Mouse (Mus musculus): Measurements from ENCODE around the gene Maip1. TPM values are rescaled to one million over a fixed set of nuclear protein-coding genes. Genes with fewer than 3 reads are reported as not detected.

Gene Maip1
- total and polyA plus RNA-seq, 3 experiments: 6.4 to 11.2 (median 10.4) TPM

GRCm38 (mm10) chr1:57400877-57401276, 5.3 kb upstream of the Maip1 start:
- H3K36me3 ChIP-seq (ENCODE audit: control insufficient read depth, insufficient read depth, low read length): peaks cover 2% of the 10 kb centered on the region; the same call in 1 of the 2 replicates
- DNase-seq: no peak
- no peak overlapping the region for H3K27ac ChIP-seq
- H3K4me1 ChIP-seq (ENCODE audit: control insufficient read depth, insufficient read depth, low read length): no peaks in the 10 kb centered on the region
- 87% methylated on average over 2 of the region's 2 CpGs for WGBS
- H3K9ac ChIP-seq (ENCODE audit: low read depth, low read length): no peak overlapping the region
- no peak overlapping the region for H3K4me3 ChIP-seq
- intact Hi-C loops (cut with DNase I): no loop called here
- no peaks in the 10 kb centered on the region for H3K27me3 ChIP-seq (ENCODE audit: control insufficient read depth, insufficient read depth, low read length)
- TF ChIP-seq CTCF (IDR thresholded peaks at IDR 0.05) (no peak), POLR2A (IDR thresholded peaks at IDR 0.05; ENCODE audit: insufficient read depth, low read depth, low read length) (no peak), EP300 (IDR thresholded peaks at IDR 0.05; ENCODE audit: insufficient read depth, low read depth, low read length) (no peak)
- no peaks in the 10 kb centered on the region; the same call in 1 of the 2 replicates for H3K79me2 ChIP-seq (replicated peaks; ENCODE audit: control insufficient read depth, insufficient read depth, low read length)

DNA sequence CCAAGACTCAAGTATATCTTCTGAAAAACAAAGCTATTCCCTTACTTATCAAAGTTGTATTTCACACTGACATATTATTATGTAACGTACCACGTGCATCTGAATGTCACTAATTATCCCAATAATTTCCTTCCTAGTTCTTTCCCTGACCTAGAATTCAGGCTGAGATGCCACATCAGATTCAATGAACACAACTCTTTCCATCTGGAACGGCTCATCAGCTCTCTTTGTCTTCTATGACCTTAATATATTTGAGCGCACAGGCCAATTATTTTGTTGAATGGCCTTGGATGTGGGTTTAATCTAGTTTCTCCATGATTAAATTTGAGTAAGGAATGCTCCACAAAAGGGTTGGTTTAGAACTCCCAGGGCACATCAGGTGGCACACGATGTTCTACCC, 4.0 kb upstream of the Maip1 start:
- Histone ChIP-seq H3K4me1 (ENCODE audit: control insufficient read depth, insufficient read depth, low read length) (no peaks in the 10 kb centered on the region), H3K27ac (no peak overlapping the region), H3K79me2 (replicated peaks; ENCODE audit: control insufficient read depth, insufficient read depth, low read length) (no peaks in the 10 kb centered on the region; the same call in 1 of the 2 replicates), H3K36me3 (ENCODE audit: control insufficient read depth, insufficient read depth, low read length) (no peaks in the 10 kb centered on the region; the same call in 1 of the 2 replicates), H3K9ac (ENCODE audit: low read depth, low read length) (no peak overlapping the region), H3K27me3 (ENCODE audit: control insufficient read depth, insufficient read depth, low read length) (no peaks in the 10 kb centered on the region), H3K4me3 (no peak overlapping the region)
- intact Hi-C loops (cut with DNase I): no loop called here
- DNase-seq: no peak
- TF ChIP-seq POLR2A (IDR thresholded peaks at IDR 0.05; ENCODE audit: insufficient read depth, low read depth, low read length) (no peak), CTCF (IDR thresholded peaks at IDR 0.05) (no peak), EP300 (IDR thresholded peaks at IDR 0.05; ENCODE audit: insufficient read depth, low read depth, low read length) (no peak)
- 89% methylated on average over 5 of the region's 5 CpGs for WGBS

DNA sequence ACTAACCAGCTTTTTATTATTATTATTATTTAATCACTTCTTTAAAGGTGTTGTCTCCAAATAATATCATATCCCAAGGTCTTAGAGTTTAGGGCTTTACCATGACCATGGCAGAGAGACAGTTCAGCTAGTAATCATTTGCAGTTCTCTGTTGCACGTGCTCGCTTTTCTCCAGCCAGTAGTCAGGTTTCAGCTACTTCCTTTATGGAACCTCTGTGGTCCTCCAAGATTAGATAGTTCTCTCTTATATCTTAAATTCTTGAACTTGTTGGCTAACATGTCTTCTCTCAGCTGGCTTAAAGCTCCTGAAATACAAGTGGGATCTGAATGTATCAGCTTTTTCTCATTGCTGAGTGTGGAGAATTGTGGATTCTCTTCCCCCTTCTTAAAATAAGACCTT, 2.9 kb downstream of the Maip1 start:
- H3K79me2 ChIP-seq (replicated peaks; ENCODE audit: control insufficient read depth, insufficient read depth, low read length): peaks cover 4% of the 10 kb centered on the region
- H3K9ac ChIP-seq (ENCODE audit: low read depth, low read length): no peak overlapping the region
- TF ChIP-seq CTCF (IDR thresholded peaks at IDR 0.05) (no peak), POLR2A (IDR thresholded peaks at IDR 0.05; ENCODE audit: insufficient read depth, low read depth, low read length) (no peak), EP300 (IDR thresholded peaks at IDR 0.05; ENCODE audit: insufficient read depth, low read depth, low read length) (no peak)
- intact Hi-C loops (cut with DNase I): no loop called here
- no peak for DNase-seq
- 57% methylated on average over 2 of the region's 2 CpGs for WGBS
- peaks cover 22% of the 10 kb centered on the region for H3K36me3 ChIP-seq (ENCODE audit: control insufficient read depth, insufficient read depth, low read length)
- H3K27me3 ChIP-seq (ENCODE audit: control insufficient read depth, insufficient read depth, low read length): no peaks in the 10 kb centered on the region
- no peak overlapping the region for H3K27ac ChIP-seq
- peaks cover 2% of the 10 kb centered on the region for H3K4me1 ChIP-seq (ENCODE audit: control insufficient read depth, insufficient read depth, low read length)
- H3K4me3 ChIP-seq: no peak overlapping the region

- intact Hi-C loops (cut with DNase I): no loop called here
- Histone ChIP-seq H3K79me2 (replicated peaks; ENCODE audit: control insufficient read depth, insufficient read depth, low read length) (no peaks in the 10 kb centered on the region), H3K27ac (no peak overlapping the region), H3K9ac (ENCODE audit: low read depth, low read length) (no peak overlapping the region), H3K4me1 (ENCODE audit: control insufficient read depth, insufficient read depth, low read length) (no peaks in the 10 kb centered on the region; the same call in 1 of the 2 replicates), H3K27me3 (ENCODE audit: control insufficient read depth, insufficient read depth, low read length) (no peaks in the 10 kb centered on the region), H3K36me3 (ENCODE audit: control insufficient read depth, insufficient read depth, low read length) (peaks cover 15% of the 10 kb centered on the region), H3K4me3 (no peak overlapping the region)
- no peak for DNase-seq
- 82% methylated on average over 2 of the region's 2 CpGs for WGBS
- TF ChIP-seq CTCF (IDR thresholded peaks at IDR 0.05): no peak
- TF ChIP-seq POLR2A (IDR thresholded peaks at IDR 0.05; ENCODE audit: insufficient read depth, low read depth, low read length): no peak
- TF ChIP-seq EP300 (IDR thresholded peaks at IDR 0.05; ENCODE audit: insufficient read depth, low read depth, low read length): no peak
Measured at GRCm38 (mm10) chr1:57413397-57413796, 7.3 kb downstream of the Maip1 start.

DNA sequence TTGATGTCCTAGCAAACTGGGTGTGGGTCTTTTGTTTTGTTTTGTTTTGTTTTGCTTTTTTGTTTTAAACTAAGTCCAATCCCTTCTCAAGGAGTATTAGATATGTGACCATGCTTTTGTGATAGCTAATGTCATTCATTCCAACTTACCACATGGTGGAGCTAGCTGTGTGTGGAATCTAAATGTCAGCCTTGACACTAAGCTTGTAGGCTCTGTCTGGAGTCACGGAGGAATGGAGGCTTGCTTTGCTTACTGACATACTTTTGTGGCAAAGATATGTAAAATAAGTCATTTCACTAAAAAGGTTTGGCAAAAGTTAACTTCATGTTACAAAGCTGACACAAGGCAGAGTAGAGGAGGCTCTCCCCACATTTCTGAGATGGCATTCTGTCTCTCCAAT, 17.6 kb downstream of the Maip1 start:
- Histone ChIP-seq H3K79me2 (replicated peaks; ENCODE audit: control insufficient read depth, insufficient read depth, low read length) (no peaks in the 10 kb centered on the region), H3K9ac (ENCODE audit: low read depth, low read length) (no peak overlapping the region), H3K36me3 (ENCODE audit: control insufficient read depth, insufficient read depth, low read length) (no peaks in the 10 kb centered on the region), H3K27me3 (ENCODE audit: control insufficient read depth, insufficient read depth, low read length) (no peaks in the 10 kb centered on the region), H3K27ac (no peak overlapping the region), H3K4me1 (ENCODE audit: control insufficient read depth, insufficient read depth, low read length) (no peaks in the 10 kb centered on the region), H3K4me3 (no peak overlapping the region)
- intact Hi-C loops (cut with DNase I): loop anchor here (10.0 kb wide), 2 partner anchors 691 to 721 kb away; partner anchors contain the start of gene Aox3
- TF ChIP-seq CTCF (IDR thresholded peaks at IDR 0.05): peak; percentile 62
- TF ChIP-seq POLR2A (IDR thresholded peaks at IDR 0.05; ENCODE audit: insufficient read depth, low read depth, low read length): no peak
- DNase-seq: no peak
- 5% methylated on average over 1 of the region's 1 CpGs for WGBS

GRCm38 (mm10) chr1:57428368-57429308, 22.5 kb downstream of the Maip1 start:
- no peaks in the 10 kb centered on the region for H3K27me3 ChIP-seq (ENCODE audit: control insufficient read depth, insufficient read depth, low read length)
- intact Hi-C loops (cut with DNase I): loop anchor here (1.0 to 10.0 kb wide), 10 partner anchors 64 to 868 kb away; partner anchors contain the start of gene Aox3
- peak; percentile 88 for TF ChIP-seq CTCF (IDR thresholded peaks at IDR 0.05)
- TF ChIP-seq EP300 (IDR thresholded peaks at IDR 0.05; ENCODE audit: insufficient read depth, low read depth, low read length): peak; percentile 69; the same call in 1 of the 2 replicates
- TF ChIP-seq POLR2A (IDR thresholded peaks at IDR 0.05; ENCODE audit: insufficient read depth, low read depth, low read length): no peak
- H3K4me3 ChIP-seq: peak overlapping the region; percentile 14; the same call in 1 of the 2 replicates
- 0 out of 2 replicates have a peak, but pooled peaks cover 2% of the 10 kb centered on the region for H3K4me1 ChIP-seq (ENCODE audit: control insufficient read depth, insufficient read depth, low read length)
- no peak overlapping the region for H3K27ac ChIP-seq
- H3K79me2 ChIP-seq (replicated peaks; ENCODE audit: control insufficient read depth, insufficient read depth, low read length): no peaks in the 10 kb centered on the region
- 51% methylated on average over 16 of the region's 16 CpGs for WGBS
- DNase-seq: peak; percentile 85 to 92
- H3K9ac ChIP-seq (ENCODE audit: low read depth, low read length): no peak overlapping the region
- H3K36me3 ChIP-seq (ENCODE audit: control insufficient read depth, insufficient read depth, low read length): no peaks in the 10 kb centered on the region

Data from heart, adult 2 months (tissue).